Mouse (Mus musculus) myocyte (in vitro differentiated cells): ENCODE measurements around the gene Col16a1.

Source experiments
- CEBPB ChIP-seq: IDR thresholded peaks from 2 replicates; pipeline ENCODE4 v1.6.1; 2011; ENCODE audit warnings: mild to moderate bottlenecking, moderate library complexity; ENCODE audit not compliant: poor library complexity, insufficient read depth, severe bottlenecking
- E2F4 ChIP-seq: IDR thresholded peaks from one replicate; pipeline ENCODE4 v1.6.1; 2011; ENCODE audit warnings: mild to moderate bottlenecking, control low read depth, moderate library complexity; ENCODE audit not compliant: insufficient read depth
- MAX ChIP-seq: IDR thresholded peaks from one replicate; pipeline ENCODE4 v1.6.1; 2011; ENCODE audit warnings: low read depth, mild to moderate bottlenecking, control low read depth
- MYOG ChIP-seq, 3 experiments: IDR thresholded peaks; one replicate each; pipeline ENCODE4 v1.6.1; 2011; ENCODE audit warnings: control low read depth in 2 of 3, low read depth in 2 of 3, mild to moderate bottlenecking in 2 of 3; ENCODE audit not compliant: insufficient read length in 2 of 3, control insufficient read depth in 1 of 3, insufficient read depth in 1 of 3
- POLR2A ChIP-seq: IDR thresholded peaks from one replicate; pipeline ENCODE4 v1.6.1; 2011; ENCODE audit warnings: low read depth, mild to moderate bottlenecking, control low read depth, moderate library complexity; ENCODE audit not compliant: insufficient read length
- REST ChIP-seq: IDR thresholded peaks from one replicate; pipeline ENCODE4 v1.6.1; 2011; ENCODE audit warnings: mild to moderate bottlenecking, control low read depth, moderate library complexity; ENCODE audit not compliant: insufficient read depth, insufficient read length
- TCF12 ChIP-seq: IDR thresholded peaks from one replicate; pipeline ENCODE4 v1.6.1; 2011; ENCODE audit warnings: mild to moderate bottlenecking, control low read depth; ENCODE audit not compliant: poor library complexity, insufficient read depth, severe bottlenecking
- USF1 ChIP-seq: IDR thresholded peaks from one replicate; pipeline ENCODE4 v1.6.1; 2011; ENCODE audit warnings: low read depth, mild to moderate bottlenecking, control low read depth, moderate library complexity

- TF ChIP-seq POLR2A (no peak), MYOG (IDR thresholded peaks at IDR 0.05; ENCODE audit: control insufficient read depth in 1 of 3, insufficient read depth in 1 of 3, insufficient read length in 2 of 3, low read depth in 2 of 3) (no peak), USF1 (no peak), CEBPB (no peak), E2F4 (no peak), REST (no peak), TCF12 (no peak), MAX (no peak)
Observed at GRCm38 (mm10) chr4:130128907-130129306, 81.3 kb downstream of the Col16a1 start.
